Mouse (Mus musculus) ES-CJ7 (cell line): ENCODE measurements around the gene Cbfb.

ENCODE experiments used
- DNase-seq: peaks from one replicate; pipeline ENCODE4 v3.0.0; 2011; ENCODE audit warnings: low read depth, low spot score

Gene Cbfb

GRCm38 (mm10) chr8:105251954-105252353 lies 81.5 kb downstream of the Cbfb start:
- no peak for DNase-seq

- DNase-seq, result no peak
Measured at GRCm38 (mm10) chr8:105252680-105253537, 82.4 kb downstream of the Cbfb start.

- no peak for DNase-seq
Measured at GRCm38 (mm10) chr8:105253766-105254151, 83.3 kb downstream of the Cbfb start.

- DNase-seq, result peak; percentile 95
Measured at GRCm38 (mm10) chr8:105254152-105254965, 83.9 kb downstream of the Cbfb start.

GRCm38 (mm10) chr8:105254966-105255350 lies 84.5 kb downstream of the Cbfb start, which contains the start of gene B3gnt9:
TSS of gene B3gnt9 (minus strand) at chr8:105255153.
- peak; percentile 77 for DNase-seq

GRCm38 (mm10) chr8:105257318-105258114 lies 87.0 kb downstream of the Cbfb start:
- DNase-seq, result peak; percentile 61

GRCm38 (mm10) chr8:105258911-105259720 lies 88.6 kb downstream of the Cbfb start:
- DNase-seq, result peak; percentile 61

GRCm38 (mm10) chr8:105259721-105260320 lies 89.3 kb downstream of the Cbfb start:
- DNase-seq, result peak; percentile 81

GRCm38 (mm10) chr8:105260371-105261099 lies 90.1 kb downstream of the Cbfb start:
- DNase-seq, result no peak

GRCm38 (mm10) chr8:105261326-105261980 lies 91.0 kb downstream of the Cbfb start:
- DNase-seq, result peak; percentile 71

GRCm38 (mm10) chr8:105263244-105263912 lies 92.9 kb downstream of the Cbfb start:
- DNase-seq, result no peak

GRCm38 (mm10) chr8:105264024-105264982 lies 93.8 kb downstream of the Cbfb start, which contains the start of the genes Tradd and Fbxl8:
TSS of gene Tradd (minus strand) at chr8:105264609.
TSS of gene Fbxl8 (plus strand) at chr8:105264648.
- no peak for DNase-seq

GRCm38 (mm10) chr8:105265128-105265527 lies 94.7 kb downstream of the Cbfb start:
- DNase-seq, result no peak

GRCm38 (mm10) chr8:105266775-105267174 lies 96.3 kb downstream of the Cbfb start:
- DNase-seq, result peak; percentile 60
